Mouse (Mus musculus): ENCODE results near the gene Zpbp2. TPM values are rescaled to one million over a fixed set of nuclear protein-coding genes. Genes with fewer than 3 reads are reported as not detected.

Gene Zpbp2
- total RNA-seq (2015; ENCODE audit: low replicate concordance), result not detected in 2 replicates
- total RNA-seq (2017; ENCODE audit: low replicate concordance), result 4.6 TPM in 1 of 2 replicates, not detected in the other

DNA sequence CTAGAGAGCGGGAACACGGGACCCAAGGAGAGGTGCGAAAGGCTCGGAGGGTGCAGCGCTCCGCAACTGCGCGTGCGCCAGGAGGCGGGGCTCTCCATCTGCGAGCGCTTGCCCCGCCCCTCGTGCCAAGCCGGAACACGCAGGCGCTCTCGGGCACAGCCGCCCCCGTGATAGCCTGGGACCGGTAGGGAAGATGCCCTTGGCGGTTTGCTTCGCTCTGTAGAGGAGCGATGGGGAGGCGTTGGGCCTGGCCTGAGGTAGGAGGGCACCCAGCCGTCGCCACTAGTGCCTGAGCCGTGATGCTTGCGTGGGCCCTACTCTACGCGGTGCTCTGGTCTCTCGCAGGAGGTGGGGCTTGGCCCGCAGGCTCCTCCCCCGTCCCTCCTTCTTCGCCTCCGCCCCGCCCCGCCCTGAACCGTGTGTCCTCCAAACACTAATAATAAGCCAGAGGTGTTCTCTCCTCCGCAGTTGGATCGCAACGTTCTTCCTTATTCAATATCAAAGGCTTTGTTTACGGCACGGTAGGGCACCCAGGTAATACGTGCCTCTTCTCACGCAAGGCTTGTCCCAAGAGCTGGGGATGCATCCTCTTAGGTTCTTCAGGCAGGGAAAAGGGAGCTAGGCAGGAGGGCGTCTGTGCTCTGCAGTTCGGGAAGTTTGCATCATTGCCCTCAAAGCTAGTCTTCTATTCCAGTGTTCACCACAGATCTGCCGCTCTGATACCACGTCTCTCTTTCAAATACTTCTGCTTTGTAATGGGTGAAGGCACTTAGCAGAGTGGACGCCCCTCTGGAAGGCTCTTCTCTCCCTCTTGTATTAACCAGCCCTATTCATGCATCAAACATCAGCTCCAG, at the start of gene Zpbp2:
Zpbp2 (plus strand) TSS at position 123 of the 854 bp plus-strand sequence.
- peak; percentile 95 for ATAC-seq (replicated peaks; ENCODE audit: low FRiP score, poor library complexity, severe bottlenecking)

DNA sequence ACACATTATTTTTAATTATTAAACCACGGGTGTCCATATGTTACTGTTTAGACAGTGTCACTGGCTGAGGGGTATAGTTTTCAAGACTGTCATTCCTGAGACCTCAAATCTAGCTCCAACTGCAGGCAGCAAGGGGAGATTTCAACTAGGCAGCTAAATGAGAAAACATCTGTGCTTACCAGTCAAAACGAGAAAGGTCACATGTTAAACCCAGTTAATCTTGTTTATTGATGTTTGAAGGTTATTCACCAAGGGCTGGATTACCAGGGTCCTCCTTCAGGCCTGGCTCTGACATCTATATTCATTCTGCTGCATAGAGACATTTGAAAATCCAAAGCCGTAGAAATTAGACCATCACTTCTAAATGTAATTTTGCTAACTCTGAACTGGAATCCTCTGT, 46.0 kb upstream of the Zpbp2 start:
- ATAC-seq (replicated peaks; ENCODE audit: low FRiP score, poor library complexity, severe bottlenecking), result no peak

DNA sequence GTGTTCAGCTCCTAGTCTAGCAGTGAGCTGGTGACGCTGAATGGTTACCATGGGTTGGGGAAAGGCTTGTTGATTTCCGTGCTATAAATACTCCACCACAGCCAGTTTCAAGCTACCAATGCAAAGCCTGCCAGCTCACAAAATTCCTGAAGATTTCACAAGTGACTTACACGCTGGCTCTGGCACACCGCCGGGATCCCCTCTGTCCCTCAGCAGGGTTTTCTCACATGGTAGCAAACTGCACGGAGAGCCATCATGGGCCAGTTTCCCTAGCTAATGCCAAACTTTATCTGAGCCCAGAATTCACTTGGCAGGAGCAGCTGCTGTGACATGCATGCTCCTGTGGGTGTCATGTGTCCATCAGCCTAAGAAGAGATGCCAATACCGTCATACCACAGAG, 41.5 kb upstream of the Zpbp2 start:
- no peak for ATAC-seq (replicated peaks; ENCODE audit: low FRiP score, poor library complexity, severe bottlenecking)

DNA sequence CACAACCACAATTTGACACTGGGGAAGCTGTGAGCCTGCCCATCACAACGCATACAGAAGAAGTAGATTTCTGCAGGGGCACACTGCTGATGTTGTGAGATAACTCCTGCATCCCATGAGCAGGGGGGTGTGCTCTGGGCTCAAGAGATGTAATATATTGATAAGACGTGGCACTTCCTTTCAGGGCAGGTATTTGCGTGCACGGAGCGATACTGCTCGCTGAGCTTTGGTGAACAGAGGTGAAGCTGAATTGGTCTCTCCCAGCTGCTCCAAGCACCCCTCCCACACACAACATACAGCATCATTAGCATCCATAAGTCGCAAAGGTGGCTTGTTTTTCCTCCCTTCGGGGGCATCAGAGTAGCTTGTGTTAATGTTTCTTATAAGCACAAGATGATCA, 40.8 kb upstream of the Zpbp2 start:
- no peak for ATAC-seq (replicated peaks; ENCODE audit: low FRiP score, poor library complexity, severe bottlenecking)

DNA sequence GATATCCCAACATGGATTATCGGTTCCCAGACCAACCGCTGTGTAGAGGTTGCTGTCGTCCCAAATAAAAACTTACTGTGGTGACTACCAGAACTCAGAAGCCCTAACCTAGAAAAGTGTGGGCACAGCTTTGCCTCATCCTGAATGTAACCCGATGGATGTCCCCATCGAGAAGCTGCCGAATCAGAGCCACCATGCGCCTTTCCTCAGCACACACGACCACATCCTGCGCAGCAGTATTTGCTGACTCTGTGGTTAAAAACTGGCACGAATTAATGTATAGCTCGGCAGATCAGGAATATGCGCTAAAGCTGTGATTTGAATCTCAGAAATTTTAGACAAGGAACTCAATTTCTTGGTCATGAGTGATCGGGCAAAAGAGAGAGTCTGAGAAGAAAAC, 38.0 kb upstream of the Zpbp2 start:
- ATAC-seq (replicated peaks; ENCODE audit: low FRiP score, poor library complexity, severe bottlenecking), result no peak

DNA sequence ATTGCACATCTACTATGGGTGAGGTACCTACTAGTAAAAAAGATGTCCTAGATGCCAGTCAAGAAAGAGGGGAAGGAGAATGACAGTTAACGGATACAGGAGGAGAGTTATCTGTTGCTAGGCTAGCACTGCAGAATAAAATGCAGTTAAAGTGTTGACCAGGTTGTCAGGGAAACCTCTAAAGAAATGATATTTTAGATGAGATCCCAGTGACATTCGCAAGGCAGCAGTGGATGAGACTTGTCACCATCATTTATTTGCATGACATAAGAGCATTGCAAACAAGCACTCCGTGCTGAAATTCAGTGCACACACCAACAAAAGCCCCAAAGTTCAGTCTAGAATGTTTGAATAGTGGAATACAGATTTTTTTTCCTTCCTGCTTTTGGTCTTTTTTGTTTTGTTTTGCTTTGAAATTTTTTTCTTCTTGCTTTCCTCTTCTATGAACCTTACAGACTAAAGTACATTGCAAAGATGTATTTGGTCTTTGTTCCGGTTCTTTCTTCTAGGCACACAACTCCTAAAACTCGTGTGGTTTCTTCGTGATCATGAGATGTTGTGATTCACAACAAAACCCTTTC, 37.5 kb upstream of the Zpbp2 start:
- ATAC-seq (replicated peaks; ENCODE audit: low FRiP score, poor library complexity, severe bottlenecking), result no peak

DNA sequence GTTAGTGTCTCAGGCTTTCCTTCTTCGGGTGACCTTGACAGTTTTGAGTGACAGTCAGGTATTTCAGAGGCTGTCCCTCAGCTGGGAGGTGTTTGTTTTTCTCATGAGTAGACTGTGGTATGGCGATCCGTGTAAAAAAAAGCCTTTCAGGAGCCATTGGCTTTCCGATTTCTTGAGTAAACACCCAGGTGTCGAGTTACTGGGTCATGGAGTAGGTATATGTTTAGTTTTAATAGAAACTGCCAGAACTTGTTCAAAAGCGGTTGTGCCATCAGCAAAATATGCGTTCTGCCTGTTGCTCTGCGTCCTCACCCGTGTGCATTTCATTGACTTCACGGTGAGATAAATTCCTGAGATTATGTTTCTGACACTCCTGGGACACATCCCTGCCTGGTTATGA, 30.4 kb upstream of the Zpbp2 start:
- no peak for ATAC-seq (replicated peaks; ENCODE audit: low FRiP score, poor library complexity, severe bottlenecking)

DNA sequence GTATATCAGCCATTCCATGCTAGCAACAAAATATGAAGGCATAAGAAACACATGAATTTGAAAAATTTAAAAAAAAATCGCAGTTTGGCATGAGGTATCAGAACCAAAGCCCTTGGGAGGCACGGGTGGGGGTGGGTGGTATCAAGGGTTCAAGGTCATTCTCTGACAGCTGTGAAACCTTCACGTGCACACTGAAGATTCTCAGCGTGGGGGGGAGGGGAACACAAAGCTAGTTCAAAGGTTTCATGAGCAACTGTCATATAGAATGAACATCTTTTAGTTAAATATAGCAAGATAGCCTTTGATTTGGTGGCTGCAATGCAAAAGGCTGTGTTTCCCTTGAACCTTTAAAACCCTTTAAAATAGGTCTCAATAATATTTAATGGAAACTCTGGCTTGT, 25.8 kb upstream of the Zpbp2 start:
- no peak for ATAC-seq (replicated peaks; ENCODE audit: low FRiP score, poor library complexity, severe bottlenecking)

DNA sequence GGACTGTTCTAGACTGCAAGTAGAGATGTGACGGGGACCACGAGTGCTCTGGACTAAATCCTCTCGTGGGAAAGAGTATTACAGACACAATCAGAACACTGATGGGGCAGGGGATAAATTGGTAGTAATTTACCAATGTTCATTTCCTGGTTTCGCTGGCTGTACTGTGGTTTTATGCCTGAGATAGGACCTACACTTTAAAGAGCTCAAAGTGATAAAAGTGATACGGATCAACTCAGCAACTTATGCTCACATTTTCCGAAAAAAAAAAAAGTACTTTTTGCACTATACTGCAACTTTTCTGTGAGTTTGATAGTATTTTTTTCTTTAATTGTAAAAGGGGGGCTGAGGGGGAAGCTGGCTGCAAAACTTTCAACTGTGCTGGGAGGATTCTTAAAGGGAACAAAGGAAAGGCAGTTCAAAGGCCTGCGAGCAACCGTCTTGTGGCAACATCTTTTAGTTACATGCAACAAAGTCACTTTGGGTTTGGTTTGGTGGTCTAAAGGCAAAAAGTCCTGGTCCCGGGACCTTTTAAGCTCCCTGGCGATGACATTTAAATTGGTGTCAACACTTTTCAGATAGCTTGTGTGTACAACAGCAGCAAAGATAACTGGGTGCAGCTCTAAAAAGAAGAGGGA, 24.0 kb upstream of the Zpbp2 start:
- ATAC-seq (replicated peaks; ENCODE audit: low FRiP score, poor library complexity, severe bottlenecking), result no peak

DNA sequence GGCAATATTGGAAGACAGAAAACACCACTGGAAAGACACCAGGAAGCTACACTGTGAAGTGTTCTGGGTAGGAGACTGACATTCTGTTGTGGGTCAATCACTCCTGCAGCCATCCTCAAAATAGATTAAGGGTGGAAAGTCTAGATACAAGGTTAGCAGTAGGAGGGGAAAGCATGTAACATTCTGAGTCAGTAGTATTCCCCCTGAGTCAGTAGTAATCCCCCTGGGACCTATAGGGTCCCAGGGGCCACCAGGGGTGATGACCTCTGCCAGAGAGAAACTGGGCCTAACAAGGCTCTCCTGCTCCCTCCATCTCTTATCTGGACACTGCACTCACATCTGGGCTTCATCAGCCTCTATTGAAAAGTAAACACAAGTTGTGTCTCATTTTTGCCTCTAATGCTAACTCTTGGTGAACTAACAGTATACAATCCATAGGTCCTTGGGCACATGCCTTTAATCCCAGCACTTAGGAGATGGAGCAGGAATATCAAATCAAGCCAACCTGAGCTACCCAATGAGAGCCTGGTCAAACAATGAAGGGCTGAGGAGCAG, 13.3 kb upstream of the Zpbp2 start:
- ATAC-seq (replicated peaks; ENCODE audit: low FRiP score, poor library complexity, severe bottlenecking), result no peak

DNA sequence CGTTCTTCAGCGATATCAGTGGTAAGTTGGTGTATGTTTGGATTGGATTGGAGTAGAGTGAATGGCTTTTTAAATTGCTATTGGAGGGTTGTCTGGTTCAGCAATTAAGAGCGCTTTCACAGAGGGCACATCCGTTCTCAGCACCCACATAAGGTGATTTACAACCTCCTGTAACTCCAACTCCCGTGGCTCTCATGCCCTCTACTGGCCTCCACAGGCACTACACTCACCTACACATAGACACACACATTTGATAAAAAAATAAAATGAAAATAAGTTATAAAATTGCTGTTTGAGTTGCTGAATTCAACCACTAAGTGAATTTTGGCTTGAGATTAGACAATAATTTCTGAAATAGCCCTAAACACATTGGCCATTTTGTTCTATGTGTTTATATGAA, 10.6 kb upstream of the Zpbp2 start:
- 0 out of 2 replicates have a peak, but pooled peaks have one; percentile 51 for ATAC-seq (replicated peaks; ENCODE audit: low FRiP score, poor library complexity, severe bottlenecking)

DNA sequence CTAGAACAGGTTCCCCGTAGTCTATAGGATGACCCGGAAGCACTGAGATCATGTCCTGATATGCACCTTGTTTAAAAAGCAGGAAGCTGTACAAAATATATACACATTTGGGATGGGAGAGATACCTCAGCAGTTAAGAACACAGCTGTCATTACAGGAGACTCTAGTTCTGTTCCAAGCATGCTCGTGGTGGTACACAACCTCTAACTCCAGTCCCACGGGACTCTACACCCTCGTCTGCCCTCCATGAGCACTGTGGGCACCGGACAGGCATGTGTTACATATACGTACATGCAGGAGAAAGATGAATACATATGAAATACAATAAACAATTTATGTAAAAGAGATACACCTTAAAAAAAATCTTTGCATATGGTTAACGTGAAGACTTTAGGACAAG, 8.3 kb upstream of the Zpbp2 start:
- ATAC-seq (replicated peaks; ENCODE audit: low FRiP score, poor library complexity, severe bottlenecking), result no peak

DNA sequence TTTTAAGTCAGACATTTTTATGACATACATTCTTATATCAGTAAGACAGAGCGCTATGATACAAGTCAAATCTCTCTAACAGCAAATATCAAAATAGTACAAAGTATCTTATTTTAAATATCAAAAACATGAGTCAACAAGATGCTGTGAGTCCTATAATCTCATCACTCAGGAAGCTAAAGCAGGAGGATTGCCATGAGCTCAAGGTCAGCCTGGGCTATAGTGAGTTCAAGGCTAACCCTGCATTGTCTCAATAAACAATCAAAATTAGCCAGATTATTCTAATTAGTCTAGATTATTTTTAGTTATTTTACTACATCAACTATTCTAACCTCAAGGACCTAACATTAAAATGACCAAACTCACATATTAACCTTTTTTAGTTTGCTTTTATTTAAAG, 7.5 kb upstream of the Zpbp2 start:
- no peak for ATAC-seq (replicated peaks; ENCODE audit: low FRiP score, poor library complexity, severe bottlenecking)

DNA sequence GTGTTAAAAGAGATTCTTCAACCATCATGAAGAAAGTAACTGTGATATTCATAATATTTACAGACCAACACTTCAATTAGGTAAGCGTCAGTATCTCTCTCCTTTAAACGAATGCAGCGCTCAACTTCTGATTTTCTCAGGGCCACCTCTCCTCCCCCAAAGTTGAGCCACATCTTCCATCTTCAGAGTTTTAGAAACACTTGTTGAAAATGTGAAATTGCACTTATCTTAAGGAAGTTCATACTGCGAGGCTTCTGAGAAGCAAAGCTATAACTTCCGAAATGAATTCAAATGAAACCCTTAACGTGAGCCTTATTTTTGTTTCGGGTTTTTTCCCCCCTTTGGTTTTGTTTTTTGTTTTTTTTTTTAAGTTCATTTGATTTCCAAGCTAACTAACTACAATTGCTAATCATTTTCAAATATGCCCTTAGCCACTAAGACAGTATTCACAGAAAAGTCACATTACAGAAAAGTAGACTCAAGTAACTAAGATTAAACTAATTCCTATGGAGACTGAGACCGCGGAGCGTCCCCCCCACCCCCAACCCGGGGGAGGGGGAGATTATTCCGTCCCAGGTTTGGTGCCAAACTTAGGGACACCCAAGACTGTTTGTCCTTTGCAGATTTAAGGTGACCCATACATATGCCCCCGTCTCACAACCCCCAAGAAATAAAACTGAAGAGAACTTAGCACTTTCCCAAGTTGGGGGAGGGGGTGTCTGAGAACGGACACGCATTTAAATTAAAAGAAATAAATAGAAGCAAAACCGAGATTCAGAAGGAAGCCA, 5.8 kb upstream of the Zpbp2 start:
- ATAC-seq (replicated peaks; ENCODE audit: low FRiP score, poor library complexity, severe bottlenecking), result no peak

DNA sequence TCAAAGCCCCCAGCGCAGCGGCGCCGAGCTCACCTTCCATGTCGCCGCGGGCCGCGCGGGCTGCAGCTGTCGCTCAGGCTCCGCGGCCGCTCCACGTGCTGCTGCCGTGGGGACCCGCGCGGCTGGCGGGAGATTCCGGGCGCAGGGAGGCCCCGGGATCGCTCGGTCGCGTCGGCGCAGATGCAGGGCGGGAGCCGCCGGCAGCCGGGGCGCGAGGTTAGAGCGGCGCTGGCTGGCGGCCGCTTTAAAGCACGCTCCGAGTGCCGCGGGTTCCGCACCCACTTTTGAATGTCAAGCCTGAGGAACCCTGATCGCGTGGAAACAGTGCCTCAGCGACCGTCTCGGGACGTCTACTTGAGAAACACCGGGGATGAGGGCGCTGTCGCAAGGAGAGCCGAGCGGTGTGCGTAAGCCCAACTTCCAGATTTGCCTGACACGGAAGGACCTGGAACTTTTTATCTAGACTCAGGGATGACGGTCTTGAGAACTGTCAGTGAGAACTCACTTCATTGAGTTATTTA, 5.1 kb upstream of the Zpbp2 start, which contains the start of gene Ikzf3:
Ikzf3 (minus strand) TSS at position 321 of the 521 bp plus-strand sequence.
- no peak for ATAC-seq (replicated peaks; ENCODE audit: low FRiP score, poor library complexity, severe bottlenecking)

DNA sequence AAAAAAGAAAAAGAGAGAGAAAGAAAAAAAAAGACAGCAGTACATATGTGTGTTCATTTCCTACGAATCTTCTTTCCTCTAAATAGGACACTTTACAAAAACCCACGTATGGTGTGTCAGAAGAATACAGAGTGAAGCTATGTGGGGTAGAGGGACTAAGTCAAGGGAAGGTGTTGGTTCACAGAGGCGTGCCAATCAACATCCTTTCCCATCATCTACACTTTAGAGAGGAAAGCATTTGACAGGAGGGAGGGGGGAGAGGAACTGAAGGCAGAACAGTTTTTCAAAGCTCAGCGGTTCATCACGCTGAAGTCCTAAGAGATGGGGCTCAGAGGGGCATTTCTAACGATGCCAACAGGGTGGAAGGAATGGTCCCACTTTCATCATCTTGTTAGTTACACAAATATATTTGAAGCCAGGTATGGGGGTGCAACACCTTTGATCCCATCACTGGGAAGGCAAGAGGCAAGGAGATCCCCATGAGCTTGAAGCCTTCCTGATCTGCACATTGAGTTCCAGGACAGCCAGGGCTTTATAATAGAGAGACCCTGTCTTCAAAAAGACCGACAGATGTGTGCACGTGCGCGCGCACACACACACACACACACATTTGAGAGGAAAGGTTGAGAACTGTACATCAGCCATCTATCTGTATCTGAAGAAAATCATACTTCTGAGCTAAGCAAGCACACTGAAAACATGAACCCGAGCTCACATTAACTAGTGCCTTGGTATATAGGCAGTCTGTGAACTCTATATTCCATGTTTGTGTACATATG, 4.2 kb upstream of the Zpbp2 start:
- ATAC-seq (replicated peaks; ENCODE audit: low FRiP score, poor library complexity, severe bottlenecking), result no peak

DNA sequence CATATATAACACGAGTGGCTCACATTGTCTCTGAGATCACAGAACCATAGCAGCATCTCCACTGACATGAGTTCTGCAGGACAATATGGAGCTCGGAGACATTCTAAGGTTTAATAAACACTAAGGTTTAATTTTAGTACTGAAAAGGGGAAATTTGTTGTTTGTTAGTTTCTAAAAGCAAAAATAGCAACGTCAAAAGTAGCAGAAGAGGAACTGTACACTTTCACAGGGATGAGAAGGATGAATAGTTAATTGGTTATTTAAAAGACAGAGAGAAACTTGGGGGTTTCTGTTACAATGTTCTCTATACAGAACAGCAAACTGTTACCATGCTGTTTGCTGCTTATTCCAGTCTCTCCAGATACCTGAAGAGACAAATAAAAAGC, 3.6 kb upstream of the Zpbp2 start:
- no peak for ATAC-seq (replicated peaks; ENCODE audit: low FRiP score, poor library complexity, severe bottlenecking)

DNA sequence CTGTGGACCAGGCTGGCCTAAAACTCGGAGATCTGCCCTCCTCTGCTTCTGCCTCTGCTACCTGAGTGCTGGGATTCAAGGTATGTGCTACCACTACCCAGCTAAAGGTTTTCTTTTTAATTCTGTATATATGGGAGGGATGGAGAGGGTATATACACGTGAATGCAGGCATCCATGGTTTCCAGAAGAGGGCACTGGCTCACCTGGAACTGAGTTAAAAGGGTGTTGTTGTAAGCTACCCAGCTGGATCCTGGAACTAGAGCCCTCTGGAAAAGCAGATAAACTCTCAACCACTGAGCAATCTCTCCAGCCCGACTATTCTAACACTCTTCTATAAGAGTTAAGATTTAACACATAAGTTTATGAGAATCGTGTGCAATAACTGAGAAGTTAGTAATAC, 1.5 kb upstream of the Zpbp2 start:
- no peak for ATAC-seq (replicated peaks; ENCODE audit: low FRiP score, poor library complexity, severe bottlenecking)

Data from erythroblast, adult 5-6 weeks (primary cell).